Mouse (Mus musculus) hindbrain, embryonic 12.5 days (tissue): ENCODE measurements around the gene Spata46. TPM values are rescaled to one million over a fixed set of nuclear protein-coding genes. Genes with fewer than 3 reads are reported as not detected.

Experiments
- ATAC-seq: fragments of 200-750 bp; cut with Nextera tagmentation; 2 replicates; pipeline ENCODE4 v1.8.0; 2017; ENCODE audit warnings: moderate TSS enrichment; ENCODE audit not compliant: low FRiP score
- H3K27ac ChIP-seq: fragments of 300-500 bp; sonication (generic); 2 replicates; pipeline ENCODE4 v1.5.1; 2016; ENCODE audit warnings: mild to moderate bottlenecking
- H3K27me3 ChIP-seq: fragments of 300-500 bp; sonication (generic); 2 replicates; pipeline ENCODE4 v1.6.1; 2016; ENCODE audit warnings: mild to moderate bottlenecking
- H3K36me3 ChIP-seq: fragments of 300-500 bp; sonication (generic); 2 replicates; pipeline ENCODE4 v1.6.1; 2016; ENCODE audit warnings: mild to moderate bottlenecking
- H3K4me1 ChIP-seq: fragments of 300-500 bp; sonication (generic); 2 replicates; pipeline ENCODE4 v1.6.1; 2016
- H3K4me2 ChIP-seq: fragments of 300-500 bp; sonication (generic); replicated peaks from 2 replicates; pipeline ENCODE4 v1.6.1; 2016; ENCODE audit warnings: mild to moderate bottlenecking
- H3K4me3 ChIP-seq: fragments of 300-500 bp; sonication (generic); 2 replicates; pipeline ENCODE4 v1.5.1; 2016; ENCODE audit warnings: mild to moderate bottlenecking
- H3K9ac ChIP-seq: fragments of 300-500 bp; sonication (generic); 2 replicates; pipeline ENCODE4 v1.6.1; 2016; ENCODE audit warnings: mild to moderate bottlenecking, moderate library complexity
- H3K9me3 ChIP-seq: fragments of 300-500 bp; sonication (generic); replicated peaks from 2 replicates; pipeline ENCODE4 v1.6.1; 2016; ENCODE audit warnings: mild to moderate bottlenecking
- WGBS: fragments of 180-500 bp; shearing (Covaris S2); methylation state at CpG from one replicate; pipeline ENCODE4 v1.1.7; 2016; 5-methylcytosine and 5-hydroxymethylcytosine counted together
- polyA plus RNA-seq: library from polyadenylated mRNA; unstranded; fragments of >200 nt; fragmentation: Nextera tagmentation; extraction: Ambion mirVana; gene quantifications from 2 replicates; pipeline ENCODE4 v1.2.1, GENCODE M21; 2016

The Spata46 gene
- polyA plus RNA-seq, 1 experiment from 2014 or later: 1.1 TPM

DNA sequence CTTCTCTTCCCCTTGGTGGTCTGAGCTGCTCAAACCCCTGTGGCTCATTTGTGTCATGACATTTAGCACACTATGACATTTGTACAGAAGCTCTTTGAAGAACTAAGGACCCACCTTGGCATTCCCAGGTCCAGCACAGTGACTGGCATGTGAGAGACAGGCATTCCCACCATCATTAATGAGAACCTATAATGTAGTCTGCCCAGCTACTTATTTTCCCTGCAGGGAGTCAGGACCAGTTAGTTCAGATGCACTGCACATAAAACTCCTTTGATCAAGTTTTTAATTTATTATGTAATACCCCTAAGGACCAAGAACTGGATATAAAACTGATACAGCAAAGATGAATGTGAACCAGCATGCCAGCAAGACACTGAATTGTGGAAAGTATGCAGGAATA lies 42.5 kb downstream of the Spata46 start:
- H3K36me3 ChIP-seq: no peaks in the 10 kb centered on the region
- no peak overlapping the region for H3K27ac ChIP-seq
- H3K9me3 ChIP-seq: no peaks in the 10 kb centered on the region
- H3K4me2 ChIP-seq: no peak overlapping the region
- ATAC-seq: no peak
- H3K9ac ChIP-seq: no peak overlapping the region
- no peak overlapping the region for H3K4me3 ChIP-seq
- no peaks in the 10 kb centered on the region for H3K4me1 ChIP-seq
- no peaks in the 10 kb centered on the region for H3K27me3 ChIP-seq

DNA sequence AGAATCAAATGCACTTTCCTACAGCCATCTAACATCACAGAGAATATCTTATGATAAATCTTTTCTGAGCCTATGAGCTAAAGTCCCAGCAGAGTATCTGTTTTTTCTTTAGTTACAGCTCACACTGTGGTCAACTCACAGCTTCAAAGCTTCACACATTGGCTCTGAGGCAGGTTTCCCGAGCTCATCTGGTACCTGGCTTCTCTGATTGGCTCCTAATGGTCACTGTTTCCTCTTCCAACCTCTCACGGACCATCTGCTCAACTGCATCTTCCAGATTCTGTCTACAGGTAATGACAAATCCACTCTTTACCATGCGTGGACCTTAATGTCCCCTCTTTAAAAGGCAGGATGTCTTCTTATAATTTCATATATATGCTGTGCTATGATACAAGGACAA lies 44.7 kb downstream of the Spata46 start:
- Histone ChIP-seq H3K36me3 (no peaks in the 10 kb centered on the region), H3K9ac (no peak overlapping the region), H3K9me3 (no peaks in the 10 kb centered on the region), H3K4me1 (no peaks in the 10 kb centered on the region), H3K27me3 (no peaks in the 10 kb centered on the region), H3K4me2 (no peak overlapping the region), H3K27ac (no peak overlapping the region), H3K4me3 (no peak overlapping the region)
- whole genome bisulfite sequencing: 77% methylated on average over 3 of the region's 3 CpGs
- no peak for ATAC-seq

DNA sequence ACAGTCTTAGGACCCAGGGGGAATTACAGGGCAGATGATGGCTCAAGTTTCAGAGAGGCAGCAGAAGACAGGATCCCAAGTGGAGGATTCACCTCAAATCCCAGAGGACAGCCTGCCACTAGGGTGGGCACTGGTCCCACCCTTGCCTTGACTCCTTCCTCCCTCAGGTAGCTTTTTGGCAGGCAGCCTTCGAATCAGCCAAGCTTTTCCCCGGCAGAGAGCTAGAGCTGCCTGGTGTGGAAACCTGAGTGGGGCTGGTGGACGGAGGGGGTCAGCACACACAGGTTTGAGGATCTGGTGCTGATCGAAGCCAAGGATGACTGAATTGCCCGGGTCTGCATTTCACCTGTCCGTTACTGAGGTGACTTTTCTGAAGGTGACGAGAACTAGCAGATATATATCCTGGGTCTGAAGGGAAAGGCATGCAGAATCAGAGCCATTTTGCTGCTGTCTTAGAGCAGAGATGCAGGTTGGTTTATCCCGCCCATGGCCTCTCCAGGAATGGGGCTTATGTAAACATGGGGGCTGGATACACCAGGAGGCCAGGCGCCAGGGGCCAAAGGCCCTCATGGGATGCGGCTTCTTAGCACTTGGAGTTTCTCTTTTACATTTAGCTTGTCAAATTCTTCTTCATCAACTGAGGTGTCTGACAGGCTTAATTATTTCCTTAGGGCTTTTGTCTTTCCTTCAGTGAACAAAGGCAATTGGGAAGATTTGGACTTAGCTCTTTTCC lies 51.7 kb downstream of the Spata46 start:
- H3K27ac ChIP-seq: no peak overlapping the region
- H3K4me3 ChIP-seq: no peak overlapping the region
- H3K4me2 ChIP-seq: no peak overlapping the region
- ATAC-seq: no peak
- 56% methylated on average over 10 of the region's 10 CpGs for WGBS
- no peaks in the 10 kb centered on the region for H3K4me1 ChIP-seq
- H3K9me3 ChIP-seq: no peaks in the 10 kb centered on the region
- no peaks in the 10 kb centered on the region for H3K27me3 ChIP-seq
- H3K9ac ChIP-seq: no peak overlapping the region
- H3K36me3 ChIP-seq: no peaks in the 10 kb centered on the region

Other genes with a start within 250 kb of the Spata46 start
- gene Ddr2, start 198.0 kb upstream of the Spata46 start, polyA plus RNA-seq: 42.1 and 52.5 TPM in 2 replicates
- 67.8 and 72.8 TPM in 2 replicates for gene Uap1, start 133.8 kb upstream of the Spata46 start, polyA plus RNA-seq
- gene Uhmk1, start 93.4 kb upstream of the Spata46 start, polyA plus RNA-seq: 15.3 and 16.3 TPM in 2 replicates
- not detected in 2 replicates for gene Sh2d1b2, start 76.1 kb upstream of the Spata46 start, polyA plus RNA-seq
- not detected in 2 replicates for gene Sh2d1b1, start 31.5 kb upstream of the Spata46 start, polyA plus RNA-seq
- 3.5 and 3.8 TPM in 2 replicates for gene Gm7694, start 2.5 kb upstream of the Spata46 start, polyA plus RNA-seq